Mouse (Mus musculus): ENCODE data around the gene Gm21293.
"Not testable (repeated sequence)": the region's sequence is repeated elsewhere in the genome, so short reads cannot be mapped to it uniquely, and the experiment has no call there.

The Gm21293 gene

GRCm38 (mm10) chr10:104142687-104143086 is at the start of gene Gm21293:
Gene Gm21293, plus strand, starts transcription at chr10:104142987.
- in situ Hi-C loops (cut with MboI; ENCODE audit: low pct_unique_long_range_greater_than_20kb in 1 of 2, low sequenced_read_pairs in 2 of 2, unreplicated experiment in 1 of 2): not testable (repeated sequence)

- in situ Hi-C loops (cut with MboI; ENCODE audit: low pct_unique_long_range_greater_than_20kb in 1 of 2, low sequenced_read_pairs in 2 of 2, unreplicated experiment in 1 of 2): no loop called here
Observed at GRCm38 (mm10) chr10:104110044-104110443, 32.7 kb upstream of the Gm21293 start.

GRCm38 (mm10) chr10:104118312-104118711 is 24.5 kb upstream of the Gm21293 start:
- in situ Hi-C loops (cut with MboI; ENCODE audit: low pct_unique_long_range_greater_than_20kb in 1 of 2, low sequenced_read_pairs in 2 of 2, unreplicated experiment in 1 of 2): no loop called here

- in situ Hi-C loops (cut with MboI; ENCODE audit: low pct_unique_long_range_greater_than_20kb in 1 of 2, low sequenced_read_pairs in 2 of 2, unreplicated experiment in 1 of 2): not testable (repeated sequence)
Observed at GRCm38 (mm10) chr10:104151197-104151596, 8.4 kb downstream of the Gm21293 start, which contains the start of gene Gm6763. Gene Gm6763, plus strand, starts transcription at chr10:104151497.

GRCm38 (mm10) chr10:104159706-104160105 is 16.9 kb downstream of the Gm21293 start, which contains the start of gene Gm8764:
Gene Gm8764, plus strand, starts transcription at chr10:104160006.
- in situ Hi-C loops (cut with MboI; ENCODE audit: low pct_unique_long_range_greater_than_20kb in 1 of 2, low sequenced_read_pairs in 2 of 2, unreplicated experiment in 1 of 2): not testable (repeated sequence)

GRCm38 (mm10) chr10:104168215-104168614 is 25.4 kb downstream of the Gm21293 start, which contains the start of gene Gm21304:
Gene Gm21304, plus strand, starts transcription at chr10:104168515.
- in situ Hi-C loops (cut with MboI; ENCODE audit: low pct_unique_long_range_greater_than_20kb in 1 of 2, low sequenced_read_pairs in 2 of 2, unreplicated experiment in 1 of 2): not testable (repeated sequence)

GRCm38 (mm10) chr10:104176724-104177123 is 33.9 kb downstream of the Gm21293 start, which contains the start of gene Gm21312:
Gene Gm21312, plus strand, starts transcription at chr10:104177024.
- in situ Hi-C loops (cut with MboI; ENCODE audit: low pct_unique_long_range_greater_than_20kb in 1 of 2, low sequenced_read_pairs in 2 of 2, unreplicated experiment in 1 of 2): not testable (repeated sequence)

- in situ Hi-C loops (cut with MboI; ENCODE audit: low pct_unique_long_range_greater_than_20kb in 1 of 2, low sequenced_read_pairs in 2 of 2, unreplicated experiment in 1 of 2): not testable (repeated sequence)
Observed at GRCm38 (mm10) chr10:104185233-104185632, 42.4 kb downstream of the Gm21293 start, which contains the start of gene Gm20765. Gene Gm20765, plus strand, starts transcription at chr10:104185533.

- in situ Hi-C loops (cut with MboI; ENCODE audit: low pct_unique_long_range_greater_than_20kb in 1 of 2, low sequenced_read_pairs in 2 of 2, unreplicated experiment in 1 of 2): not testable (repeated sequence)
Observed at GRCm38 (mm10) chr10:104193742-104194141, 51.0 kb downstream of the Gm21293 start, which contains the start of gene Gm4340. Gene Gm4340, plus strand, starts transcription at chr10:104194042.

Data from mouse embryonic stem cell (cell line).